In the genomic region with DNA sequence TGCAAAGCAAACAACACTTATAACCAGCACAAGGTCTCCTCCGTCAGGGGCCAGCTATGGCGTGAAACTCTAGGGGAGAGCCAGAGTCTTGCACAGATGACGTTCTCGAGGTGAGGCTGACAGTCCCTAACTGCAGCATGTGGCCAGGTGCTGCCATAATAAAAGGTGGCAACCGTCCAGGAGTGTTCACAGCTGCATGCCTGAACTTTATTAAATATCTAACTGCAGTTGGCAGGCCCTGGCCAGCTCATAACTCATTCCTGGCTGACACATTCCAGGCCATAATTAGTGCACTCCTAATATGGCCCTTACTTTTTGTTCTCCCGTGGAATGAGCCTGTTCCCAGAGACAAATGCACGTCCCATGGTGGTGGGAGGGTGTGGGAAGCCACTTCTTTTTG, we compare ENCODE assay signal across 9 mouse cellular contexts.
DNase-seq lines count a peak whose midpoint lies in the region; ATAC-seq lines count a peak whose summit lies in the region.
"Had no signal": no experiment of that assay in that cellular context is flagged by ENCODE, and none has a peak within 500 bp of the region (broad histone marks: within the 10 kb centered on the region; RNA-seq: fewer than 3 reads in every experiment).

No protein-coding gene starts in this region.

- H3K27ac ChIP-seq in lung, embryonic 16.5 days (ENCODE audit: low read length), result no peak overlapping the region
- H3K27ac ChIP-seq in heart, embryonic 10.5 days, result peak overlapping the region; percentile 52; the same call in 1 of the 2 replicates
- no peak overlapping the region for H3K27ac ChIP-seq in kidney, embryonic 14.5 days (ENCODE audit: low read depth, low read length)
- H3K27ac ChIP-seq: midbrain, embryonic 15.5 days had no signal

- H3K9ac ChIP-seq in lung, embryonic 16.5 days (ENCODE audit: low read length), result no peak overlapping the region
- H3K9ac ChIP-seq in kidney, embryonic 14.5 days (ENCODE audit: low read depth, low read length), result no peak overlapping the region
- H3K9ac ChIP-seq: midbrain, embryonic 15.5 days had no signal

- no peaks in the 10 kb centered on the region for H3K9me3 ChIP-seq in lung, embryonic 16.5 days (ENCODE audit: control insufficient read depth, low read length)
- H3K9me3 ChIP-seq in heart, embryonic 10.5 days, result no peaks in the 10 kb centered on the region
- H3K9me3 ChIP-seq in kidney, embryonic 14.5 days (ENCODE audit: control insufficient read depth, low read length), result no peaks in the 10 kb centered on the region
- H3K9me3 ChIP-seq: midbrain, embryonic 15.5 days had no signal

- H3K4me2 ChIP-seq in lung, embryonic 16.5 days (ENCODE audit: low read depth, low read length), result no peak overlapping the region
- H3K4me2 ChIP-seq in kidney, embryonic 14.5 days (replicated peaks; ENCODE audit: low read depth, low read length), result no peak overlapping the region
- H3K4me2 ChIP-seq: midbrain, embryonic 15.5 days had no signal

- peak; percentile 68 for ATAC-seq in lung, embryonic 16.5 days (ENCODE audit: low read depth)
- 0 out of 2 replicates have a peak, but pooled peaks have one; percentile 69 for ATAC-seq in kidney, embryonic 14.5 days (ENCODE audit: low FRiP score, low TSS enrichment)
- ATAC-seq: midbrain, embryonic 15.5 days had no signal

- WGBS in lung, embryonic 16.5 days, result 16% methylated on average over 7 of the region's 7 CpGs
- WGBS in heart, embryonic 10.5 days, result 52% methylated on average over 7 of the region's 7 CpGs
- WGBS in kidney, embryonic 14.5 days, result 21% methylated on average over 7 of the region's 7 CpGs

- no peak overlapping the region for H3K4me3 ChIP-seq in lung, embryonic 16.5 days (ENCODE audit: low read length)
- H3K4me3 ChIP-seq in heart, embryonic 10.5 days, result no peak overlapping the region
- no peak overlapping the region for H3K4me3 ChIP-seq in kidney, embryonic 14.5 days (ENCODE audit: low read length)
- H3K4me3 ChIP-seq: midbrain, embryonic 15.5 days had no signal

- no peaks in the 10 kb centered on the region for H3K36me3 ChIP-seq in lung, embryonic 16.5 days (ENCODE audit: control insufficient read depth, insufficient read depth, low read length)
- H3K36me3 ChIP-seq in heart, embryonic 10.5 days, result no peaks in the 10 kb centered on the region
- no peaks in the 10 kb centered on the region for H3K36me3 ChIP-seq in kidney, embryonic 14.5 days (ENCODE audit: control insufficient read depth, insufficient read depth, low read length)
- H3K36me3 ChIP-seq: midbrain, embryonic 15.5 days had no signal

- no peak for DNase-seq in lung, postnatal 25 days (ENCODE audit: low spot score)
- no peak for DNase-seq in heart, embryonic 10.5 days (ENCODE audit: low spot score)
- DNase-seq in skeletal muscle tissue, adult 2 months (ENCODE audit: low read depth, low spot score), result peak; percentile 23
- no peak for DNase-seq in embryo, embryonic 11 days
- no peak for DNase-seq in B cell, adult 2 months
- DNase-seq in thymus, postnatal 10 days (ENCODE audit: low spot score in 2 of 2), result no peak

- 0 out of 2 replicates have a peak, but pooled peaks cover 2% of the 10 kb centered on the region for H3K4me1 ChIP-seq in lung, embryonic 16.5 days (replicated peaks; ENCODE audit: control insufficient read depth, insufficient read depth, low read length)
- peaks cover 8% of the 10 kb centered on the region for H3K4me1 ChIP-seq in heart, embryonic 10.5 days
- H3K4me1 ChIP-seq in kidney, embryonic 14.5 days (ENCODE audit: control insufficient read depth, insufficient read depth, low read length), result peaks cover 6% of the 10 kb centered on the region; the same call in 1 of the 2 replicates
- H3K4me1 ChIP-seq: midbrain, embryonic 15.5 days had no signal

- H3K27me3 ChIP-seq in lung, embryonic 16.5 days (ENCODE audit: control insufficient read depth, insufficient read depth, low read depth, low read length), result no peaks in the 10 kb centered on the region
- H3K27me3 ChIP-seq in heart, embryonic 10.5 days (ENCODE audit: insufficient read depth, poor library complexity, severe bottlenecking), result no peaks in the 10 kb centered on the region
- no peaks in the 10 kb centered on the region for H3K27me3 ChIP-seq in kidney, embryonic 14.5 days (ENCODE audit: control insufficient read depth, insufficient read depth, low read length)
- H3K27me3 ChIP-seq: midbrain, embryonic 15.5 days had no signal
